Mouse (Mus musculus) heart, embryonic 12.5 days (tissue): ENCODE results near the gene Gm20403. TPM values are rescaled to one million over a fixed set of nuclear protein-coding genes. Genes with fewer than 3 reads are reported as not detected.

Source experiments
- ATAC-seq: fragments of 200-750 bp; cut with Nextera tagmentation; 2 replicates; pipeline ENCODE4 v1.8.0; 2017; ENCODE audit warnings: moderate TSS enrichment, moderate library complexity; ENCODE audit not compliant: insufficient number of reproducible peaks, low FRiP score
- H3K27ac ChIP-seq: fragments of 300-500 bp; sonication (generic); 2 replicates; pipeline ENCODE4 v1.5.1; 2016; ENCODE audit warnings: mild to moderate bottlenecking, moderate library complexity; ENCODE audit not compliant: poor library complexity, severe bottlenecking
- H3K27me3 ChIP-seq: fragments of 300-500 bp; sonication (generic); replicated peaks from 2 replicates; pipeline ENCODE4 v1.6.1; 2016; ENCODE audit warnings: mild to moderate bottlenecking, moderate library complexity
- H3K36me3 ChIP-seq: fragments of 300-500 bp; sonication (generic); 2 replicates; pipeline ENCODE4 v1.6.1; 2016; ENCODE audit warnings: mild to moderate bottlenecking, moderate library complexity
- H3K4me1 ChIP-seq: fragments of 300-500 bp; sonication (generic); replicated peaks from 2 replicates; pipeline ENCODE4 v1.6.1; 2016; ENCODE audit warnings: mild to moderate bottlenecking
- H3K4me2 ChIP-seq: fragments of 300-500 bp; sonication (generic); 2 replicates; pipeline ENCODE4 v1.6.1; 2016; ENCODE audit warnings: mild to moderate bottlenecking, moderate library complexity
- H3K4me3 ChIP-seq: fragments of 300-500 bp; sonication (generic); 2 replicates; pipeline ENCODE4 v1.5.1; 2016; ENCODE audit warnings: mild to moderate bottlenecking
- H3K9ac ChIP-seq: fragments of 300-500 bp; sonication (generic); 2 replicates; pipeline ENCODE4 v1.6.1; 2016; ENCODE audit warnings: mild to moderate bottlenecking, moderate library complexity
- H3K9me3 ChIP-seq: fragments of 300-500 bp; sonication (generic); replicated peaks from 2 replicates; pipeline ENCODE4 v1.6.1; 2016; ENCODE audit warnings: mild to moderate bottlenecking, moderate library complexity
- WGBS: fragments of 180-500 bp; shearing (Covaris S2); methylation state at CpG from one replicate; pipeline ENCODE4 v1.1.7; 2016; 5-methylcytosine and 5-hydroxymethylcytosine counted together
- polyA plus RNA-seq: library from polyadenylated mRNA; unstranded; fragments of >200 nt; fragmentation: Nextera tagmentation; extraction: Ambion mirVana; gene quantifications from 2 replicates; pipeline ENCODE4 v1.2.1, GENCODE M21; 2016

Gene Gm20403
- polyA plus RNA-seq, 1 experiment from 2014 or later, result not detected

DNA sequence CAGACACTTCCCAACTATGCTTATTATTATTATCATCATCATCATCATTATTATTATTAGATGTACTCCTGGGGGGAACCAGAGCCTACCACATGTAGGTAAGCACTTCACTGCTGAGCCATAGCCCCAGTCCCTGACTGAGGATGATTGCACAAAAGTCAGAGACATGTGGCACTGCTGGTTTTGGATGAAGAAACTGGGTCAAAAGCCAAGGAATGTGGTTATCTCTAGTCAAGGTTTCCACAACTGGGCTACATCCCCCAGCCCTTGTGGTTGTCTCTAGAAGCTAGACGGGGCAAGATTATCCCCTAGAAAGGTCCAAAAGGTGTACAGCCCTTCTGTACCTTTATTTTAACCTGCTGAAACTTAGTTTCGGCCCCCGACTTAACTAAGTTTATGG, 6.5 kb upstream of the Gm20403 start:
- ATAC-seq, result no peak
- 76% methylated on average over 3 of the region's 3 CpGs for WGBS
- no peak overlapping the region for H3K4me2 ChIP-seq

GRCm38 (mm10) chr12:54988323-54988850, 2.1 kb upstream of the Gm20403 start:
- no peak for ATAC-seq
- Histone ChIP-seq H3K4me3 (no peak overlapping the region), H3K4me1 (peaks cover 6% of the 10 kb centered on the region; the same call in 1 of the 2 replicates), H3K9me3 (no peaks in the 10 kb centered on the region), H3K27me3 (no peaks in the 10 kb centered on the region), H3K36me3 (no peaks in the 10 kb centered on the region), H3K4me2 (no peak overlapping the region), H3K27ac (no peak overlapping the region), H3K9ac (no peak overlapping the region)
- WGBS, result 69% methylated on average over 4 of the region's 4 CpGs

More for the DNA sequence above, 6.5 kb upstream of the Gm20403 start:
- Histone ChIP-seq H3K4me1 (no peaks in the 10 kb centered on the region), H3K9ac (no peak overlapping the region), H3K9me3 (no peaks in the 10 kb centered on the region), H3K27me3 (no peaks in the 10 kb centered on the region), H3K27ac (no peak overlapping the region), H3K4me3 (no peak overlapping the region), H3K36me3 (no peaks in the 10 kb centered on the region)

DNA sequence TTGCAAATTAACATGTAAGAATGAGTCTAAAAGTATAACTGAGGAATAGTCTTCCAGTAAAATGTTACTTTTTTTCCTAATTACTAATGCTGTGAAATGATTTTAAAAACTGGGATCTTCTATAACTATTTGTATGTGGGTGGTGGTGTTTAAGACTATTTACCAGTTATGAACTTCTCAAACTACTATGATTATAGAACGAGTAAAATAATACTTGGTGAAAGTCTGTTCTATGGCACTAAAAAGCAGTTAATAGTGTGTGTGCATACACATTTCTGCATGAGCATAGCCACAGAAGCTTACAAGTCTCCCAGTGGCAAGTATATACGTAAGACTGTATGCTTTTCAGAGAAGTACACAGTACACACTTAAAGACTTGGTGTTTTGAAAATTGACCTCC, 827 bp upstream of the Gm20403 start:
- no peak for ATAC-seq
- Histone ChIP-seq H3K36me3 (peaks cover 3% of the 10 kb centered on the region; the same call in 1 of the 2 replicates), H3K4me2 (no peak overlapping the region), H3K9ac (no peak overlapping the region), H3K9me3 (no peaks in the 10 kb centered on the region), H3K27me3 (no peaks in the 10 kb centered on the region), H3K4me3 (no peak overlapping the region), H3K4me1 (peaks cover 6% of the 10 kb centered on the region; the same call in 1 of the 2 replicates), H3K27ac (no peak overlapping the region)
- 84% methylated on average over 2 of the region's 2 CpGs for WGBS

- Histone ChIP-seq H3K27me3 (no peaks in the 10 kb centered on the region), H3K4me1 (peaks cover 6% of the 10 kb centered on the region; the same call in 1 of the 2 replicates), H3K27ac (peak overlapping the region; percentile 89), H3K4me2 (peak overlapping the region; percentile 78), H3K36me3 (peaks cover 12% of the 10 kb centered on the region), H3K4me3 (peak overlapping the region; percentile 86), H3K9me3 (no peaks in the 10 kb centered on the region), H3K9ac (peak overlapping the region; percentile 94)
- ATAC-seq, result peak; percentile 81
- WGBS, result 3% methylated on average over 82 of the region's 117 CpGs
Observed at GRCm38 (mm10) chr12:54985257-54986051, 875 bp downstream of the Gm20403 start.

DNA sequence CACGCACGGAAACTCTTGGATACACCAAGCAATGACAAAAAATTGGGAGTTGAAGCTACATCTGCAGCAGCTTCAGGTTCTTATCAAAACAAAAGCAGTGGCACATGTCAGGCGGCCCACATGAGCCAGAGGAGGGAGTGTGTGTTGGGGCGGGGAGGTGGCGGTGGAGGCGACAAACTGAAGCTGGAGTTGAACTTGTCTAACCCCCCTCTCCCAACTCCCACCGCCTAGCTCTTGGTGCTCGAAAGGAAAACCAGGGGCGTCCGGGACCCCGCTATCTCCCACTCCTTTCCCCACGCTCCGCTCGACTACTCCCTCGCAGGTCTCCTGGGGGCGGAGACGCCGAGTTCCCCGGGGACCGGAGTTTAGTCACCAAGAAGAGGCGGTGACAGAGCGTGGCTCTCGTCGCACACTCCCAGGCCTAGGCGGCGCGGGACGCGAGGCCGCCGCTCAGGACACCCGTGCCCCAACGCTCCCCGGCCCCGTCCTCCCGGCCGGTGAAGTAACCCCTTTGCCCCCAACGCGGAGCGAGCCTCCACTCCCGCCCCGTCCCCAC, 1.6 kb downstream of the Gm20403 start:
- peaks cover 6% of the 10 kb centered on the region; the same call in 1 of the 2 replicates for H3K4me1 ChIP-seq
- peak; percentile 85 for ATAC-seq
- no peaks in the 10 kb centered on the region for H3K27me3 ChIP-seq
- H3K27ac ChIP-seq, result peak overlapping the region; percentile 89
- peak overlapping the region; percentile 78 for H3K4me2 ChIP-seq
- WGBS, result under 1% methylated on average over 40 of the region's 42 CpGs
- peak overlapping the region; percentile 94 for H3K9ac ChIP-seq
- no peaks in the 10 kb centered on the region for H3K9me3 ChIP-seq
- H3K4me3 ChIP-seq, result peak overlapping the region; percentile 86
- H3K36me3 ChIP-seq, result peaks cover 15% of the 10 kb centered on the region

- Histone ChIP-seq H3K4me1 (peaks cover 6% of the 10 kb centered on the region; the same call in 1 of the 2 replicates), H3K9ac (no peak overlapping the region), H3K36me3 (peaks cover 15% of the 10 kb centered on the region), H3K27me3 (no peaks in the 10 kb centered on the region), H3K4me2 (no peak overlapping the region), H3K9me3 (no peaks in the 10 kb centered on the region), H3K4me3 (no peak overlapping the region), H3K27ac (no peak overlapping the region)
- 83% methylated on average over 7 of the region's 7 CpGs for WGBS
- ATAC-seq, result no peak
Observed at GRCm38 (mm10) chr12:54982935-54983715, 3.2 kb downstream of the Gm20403 start.

- Histone ChIP-seq H3K9me3 (no peaks in the 10 kb centered on the region), H3K9ac (no peak overlapping the region), H3K27ac (no peak overlapping the region), H3K4me1 (peaks cover 6% of the 10 kb centered on the region; the same call in 1 of the 2 replicates), H3K27me3 (no peaks in the 10 kb centered on the region), H3K4me2 (no peak overlapping the region), H3K36me3 (peaks cover 17% of the 10 kb centered on the region), H3K4me3 (no peak overlapping the region)
- 83% methylated on average over 6 of the region's 6 CpGs for whole genome bisulfite sequencing
- ATAC-seq, result no peak
Observed at GRCm38 (mm10) chr12:54981962-54982361, 4.4 kb downstream of the Gm20403 start.

- Histone ChIP-seq H3K27ac (no peak overlapping the region), H3K4me1 (peaks cover 6% of the 10 kb centered on the region; the same call in 1 of the 2 replicates), H3K9ac (no peak overlapping the region), H3K36me3 (peaks cover 17% of the 10 kb centered on the region), H3K4me3 (no peak overlapping the region), H3K27me3 (no peaks in the 10 kb centered on the region), H3K4me2 (no peak overlapping the region), H3K9me3 (no peaks in the 10 kb centered on the region)
- ATAC-seq, result no peak
- WGBS, result 88% methylated on average over 5 of the region's 5 CpGs
Observed at GRCm38 (mm10) chr12:54980939-54981338, 5.4 kb downstream of the Gm20403 start.

- no peaks in the 10 kb centered on the region for H3K9me3 ChIP-seq
- no peaks in the 10 kb centered on the region for H3K27me3 ChIP-seq
- H3K9ac ChIP-seq, result no peak overlapping the region
- no peak overlapping the region for H3K27ac ChIP-seq
- no peak overlapping the region for H3K4me2 ChIP-seq
- H3K4me1 ChIP-seq, result peaks cover 6% of the 10 kb centered on the region; the same call in 1 of the 2 replicates
- no peak for ATAC-seq
- no peak overlapping the region for H3K4me3 ChIP-seq
- H3K36me3 ChIP-seq, result peaks cover 17% of the 10 kb centered on the region
- WGBS, result 63% methylated on average over 6 of the region's 6 CpGs
Observed at GRCm38 (mm10) chr12:54980532-54980931, 5.8 kb downstream of the Gm20403 start.

- no peaks in the 10 kb centered on the region for H3K9me3 ChIP-seq
- no peak overlapping the region for H3K4me2 ChIP-seq
- no peaks in the 10 kb centered on the region for H3K27me3 ChIP-seq
- no peak overlapping the region for H3K9ac ChIP-seq
- peaks cover 42% of the 10 kb centered on the region for H3K36me3 ChIP-seq
- H3K4me1 ChIP-seq, result no peaks in the 10 kb centered on the region
- no peak overlapping the region for H3K27ac ChIP-seq
- ATAC-seq, result no peak
- 67% methylated on average over 3 of the region's 3 CpGs for WGBS
- no peak overlapping the region for H3K4me3 ChIP-seq
Observed at GRCm38 (mm10) chr12:54969033-54969432, 17.3 kb downstream of the Gm20403 start.
